Mouse (Mus musculus) intestine, embryonic 14.5 days (tissue): ENCODE data around the gene Phf19. TPM values are rescaled to one million over a fixed set of nuclear protein-coding genes. Genes with fewer than 3 reads are reported as not detected.
A peak's percentile ranks its signal among the peaks of the same experiment; 100 is the strongest.

Experiments
- ATAC-seq: fragments of 200-750 bp; cut with Nextera tagmentation; replicated peaks from 2 replicates; pipeline ENCODE4 v1.8.0; 2017; ENCODE audit warnings: low read depth, moderate number of reproducible peaks, moderate TSS enrichment, moderate library complexity; ENCODE audit not compliant: low FRiP score, low TSS enrichment
- DNase-seq: peaks from one replicate; pipeline ENCODE4 v3.0.0-alpha.2; 2018; ENCODE audit warnings: low spot score
- H3K27ac ChIP-seq: fragments of 300-500 bp; sonication (generic); 2 replicates; pipeline ENCODE4 v1.5.1; 2014; ENCODE audit warnings: low read depth, mild to moderate bottlenecking, control low read depth
- H3K27me3 ChIP-seq: fragments of 300-500 bp; sonication (generic); replicated peaks from 2 replicates; pipeline ENCODE4 v1.6.1; 2014; ENCODE audit warnings: low read length, control low read depth; ENCODE audit not compliant: control insufficient read depth, insufficient read depth
- H3K36me3 ChIP-seq: fragments of 300-500 bp; sonication (generic); 2 replicates; pipeline ENCODE4 v1.6.1; 2014; ENCODE audit warnings: low read length, control low read depth; ENCODE audit not compliant: control insufficient read depth, insufficient read depth
- H3K4me1 ChIP-seq: fragments of 300-500 bp; sonication (generic); replicated peaks from 2 replicates; pipeline ENCODE4 v1.6.1; 2014; ENCODE audit warnings: low read length, control low read depth, mixed read lengths; ENCODE audit not compliant: control insufficient read depth, insufficient read depth
- H3K4me2 ChIP-seq: fragments of 300-500 bp; sonication (generic); 2 replicates; pipeline ENCODE4 v1.6.1; 2014; ENCODE audit warnings: low read length
- H3K4me3 ChIP-seq: fragments of 300-500 bp; sonication (generic); 2 replicates; pipeline ENCODE4 v1.5.1; 2014; ENCODE audit warnings: low read depth, low read length, control low read depth, mixed read lengths
- H3K9ac ChIP-seq: fragments of 300-500 bp; sonication (generic); 2 replicates; pipeline ENCODE4 v1.6.1; 2014; ENCODE audit warnings: mild to moderate bottlenecking, low read length
- H3K9me3 ChIP-seq: fragments of 300-500 bp; sonication (generic); 2 replicates; pipeline ENCODE4 v1.6.1; 2016; ENCODE audit warnings: low read length, control low read depth; ENCODE audit not compliant: control insufficient read depth
- WGBS: fragments of 180-500 bp; shearing (Covaris S2); extraction: QIAGEN DNeasy Blood & Tissue Kit; methylation state at CpG from one replicate; pipeline ENCODE4 v1.1.7; 2014; 5-methylcytosine and 5-hydroxymethylcytosine counted together
- polyA plus RNA-seq: library from polyadenylated mRNA; unstranded; fragments of >200 nt; fragmentation: Nextera tagmentation; extraction: Ambion mirVana; gene quantifications from 2 replicates; pipeline ENCODE4 v1.2.1, GENCODE M21; 2014

Phf19 gene
- polyA plus RNA-seq, 1 experiment from 2014 or later = 8.3 TPM

- Histone ChIP-seq H3K36me3 (no peaks in the 10 kb centered on the region), H3K9ac (no peak overlapping the region), H3K27me3 (peaks cover 7% of the 10 kb centered on the region; the same call in 1 of the 2 replicates), H3K4me2 (no peak overlapping the region), H3K27ac (no peak overlapping the region), H3K9me3 (no peaks in the 10 kb centered on the region), H3K4me1 (0 out of 2 replicates have a peak, but pooled peaks cover 5% of the 10 kb centered on the region), H3K4me3 (no peak overlapping the region)
- ATAC-seq (no peak), DNase-seq (peak; percentile 52)
- 52% methylated on average over 12 of the region's 12 CpGs for WGBS
These were observed 6.8 kb downstream of the Phf19 start for GRCm38 (mm10) chr2:34906861-34907604.

GRCm38 (mm10) chr2:34906426-34906825, 7.4 kb downstream of the Phf19 start:
- H3K9me3 ChIP-seq = no peaks in the 10 kb centered on the region
- 0 out of 2 replicates have a peak, but pooled peaks cover 4% of the 10 kb centered on the region for H3K27me3 ChIP-seq
- no peak overlapping the region for H3K27ac ChIP-seq
- no peaks in the 10 kb centered on the region for H3K36me3 ChIP-seq
- DNase-seq = no peak
- H3K4me3 ChIP-seq = no peak overlapping the region
- H3K9ac ChIP-seq = no peak overlapping the region
- no peak for ATAC-seq
- H3K4me1 ChIP-seq = 0 out of 2 replicates have a peak, but pooled peaks cover 5% of the 10 kb centered on the region
- 64% methylated on average over 6 of the region's 6 CpGs for WGBS
- H3K4me2 ChIP-seq = no peak overlapping the region

DNA sequence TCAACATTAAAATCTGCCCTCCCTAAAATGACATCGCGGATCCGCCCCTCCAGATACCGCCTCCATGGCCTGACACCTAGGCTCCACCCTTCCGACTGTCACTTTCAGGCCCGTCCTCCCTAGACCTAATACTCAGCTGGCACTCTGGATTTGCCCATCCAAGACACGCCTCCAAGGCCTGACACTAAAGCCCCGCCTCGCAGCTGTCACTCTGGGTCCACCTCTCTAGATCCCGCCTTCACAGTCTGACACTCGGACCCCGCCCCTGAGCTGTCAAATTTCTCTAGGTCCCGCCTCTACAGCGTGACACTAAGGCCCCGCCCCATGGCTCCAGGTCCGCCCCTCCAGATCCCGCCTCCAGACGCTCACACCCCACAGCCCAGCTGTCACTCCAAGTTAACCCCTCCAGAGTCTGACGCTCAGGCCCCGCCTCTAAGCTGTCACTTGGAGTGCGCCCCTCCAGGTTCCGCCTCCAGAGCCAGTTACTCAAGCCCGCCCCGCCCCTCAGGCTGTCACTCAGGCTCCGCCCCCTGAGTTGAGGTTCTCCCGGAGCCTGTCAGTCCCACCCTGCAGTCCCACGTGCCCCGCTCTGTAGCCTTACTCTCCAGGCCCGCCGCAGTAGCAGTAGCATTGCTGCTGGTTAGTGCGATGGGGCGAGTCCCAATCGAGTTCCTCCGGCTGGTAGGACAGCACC, 8.8 kb downstream of the Phf19 start:
- peak; percentile 98 for DNase-seq
- Histone ChIP-seq H3K27ac (no peak overlapping the region; the same call in 1 of the 2 replicates), H3K4me3 (peak overlapping the region; percentile 31), H3K36me3 (no peaks in the 10 kb centered on the region), H3K27me3 (no peaks in the 10 kb centered on the region), H3K9ac (no peak overlapping the region), H3K4me2 (peak overlapping the region; percentile 56), H3K4me1 (0 out of 2 replicates have a peak, but pooled peaks cover 5% of the 10 kb centered on the region), H3K9me3 (no peaks in the 10 kb centered on the region)
- under 1% methylated on average over 34 of the region's 34 CpGs for WGBS
- peak; percentile 97 for ATAC-seq

- Histone ChIP-seq H3K4me3 (no peak overlapping the region), H3K27ac (no peak overlapping the region), H3K4me1 (0 out of 2 replicates have a peak, but pooled peaks cover 5% of the 10 kb centered on the region), H3K36me3 (no peaks in the 10 kb centered on the region), H3K9me3 (no peaks in the 10 kb centered on the region), H3K9ac (no peak overlapping the region), H3K27me3 (no peaks in the 10 kb centered on the region), H3K4me2 (no peak overlapping the region)
- DNase-seq (no peak), ATAC-seq (no peak)
- WGBS = 65% methylated on average over 4 of the region's 4 CpGs
These were observed 10.0 kb downstream of the Phf19 start for GRCm38 (mm10) chr2:34903652-34904405.

DNA sequence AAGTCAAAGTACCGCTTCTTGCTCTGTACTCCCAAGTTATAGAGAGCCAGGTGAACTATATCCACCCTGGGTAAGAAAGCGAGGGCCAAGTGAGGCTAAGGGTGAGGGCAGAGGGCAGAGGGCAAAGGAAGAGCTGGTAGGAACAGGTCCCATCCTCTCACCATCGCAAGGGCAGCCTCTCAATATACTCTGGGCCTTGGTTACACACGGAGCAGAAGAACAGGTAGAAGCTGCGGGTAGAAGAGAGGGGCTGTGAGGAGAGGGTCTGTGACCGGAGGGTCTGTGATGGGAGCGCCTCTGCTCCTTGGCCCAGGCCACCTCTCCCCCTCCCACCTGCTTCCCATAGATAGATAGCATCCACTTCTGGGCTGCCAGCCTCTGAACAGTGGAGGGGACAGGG, 10.6 kb downstream of the Phf19 start:
- DNase-seq = no peak
- 0 out of 2 replicates have a peak, but pooled peaks cover 4% of the 10 kb centered on the region for H3K36me3 ChIP-seq
- H3K9me3 ChIP-seq = no peaks in the 10 kb centered on the region
- no peak overlapping the region for H3K27ac ChIP-seq
- 92% methylated on average over 7 of the region's 7 CpGs for WGBS
- ATAC-seq = no peak
- no peak overlapping the region for H3K4me2 ChIP-seq
- 0 out of 2 replicates have a peak, but pooled peaks cover 5% of the 10 kb centered on the region for H3K4me1 ChIP-seq
- no peak overlapping the region for H3K9ac ChIP-seq
- no peak overlapping the region for H3K4me3 ChIP-seq
- no peaks in the 10 kb centered on the region for H3K27me3 ChIP-seq

GRCm38 (mm10) chr2:34902731-34903130, 11.1 kb downstream of the Phf19 start:
- DNase-seq (no peak), ATAC-seq (no peak)
- WGBS = 84% methylated on average over 6 of the region's 6 CpGs
- H3K4me1 ChIP-seq = 0 out of 2 replicates have a peak, but pooled peaks cover 5% of the 10 kb centered on the region
- H3K9me3 ChIP-seq = no peaks in the 10 kb centered on the region
- H3K9ac ChIP-seq = no peak overlapping the region
- no peak overlapping the region for H3K27ac ChIP-seq
- 0 out of 2 replicates have a peak, but pooled peaks cover 4% of the 10 kb centered on the region for H3K36me3 ChIP-seq
- no peak overlapping the region for H3K4me2 ChIP-seq
- no peak overlapping the region for H3K4me3 ChIP-seq
- H3K27me3 ChIP-seq = no peaks in the 10 kb centered on the region

DNA sequence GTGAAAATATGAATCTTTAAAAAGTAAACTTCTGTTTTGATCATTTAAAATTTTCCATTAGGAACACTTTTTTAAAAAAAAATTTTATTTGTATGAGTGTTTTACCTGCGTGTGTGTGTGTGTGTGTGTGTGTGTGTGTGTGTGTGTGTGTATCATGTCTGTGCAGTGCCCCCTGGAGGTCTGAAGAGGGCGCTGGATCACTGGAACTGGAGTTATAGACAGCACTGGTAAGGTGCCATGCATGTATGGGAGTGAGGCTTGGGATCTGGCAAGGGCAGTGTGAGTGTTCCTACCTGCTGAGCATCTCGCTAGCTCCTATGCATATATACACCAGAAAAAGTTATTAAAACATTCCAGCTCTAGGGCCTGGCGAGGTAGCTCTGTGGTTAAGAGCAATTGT, 12.1 kb downstream of the Phf19 start:
- no peak for ATAC-seq
- Histone ChIP-seq H3K4me1 (0 out of 2 replicates have a peak, but pooled peaks cover 5% of the 10 kb centered on the region), H3K4me3 (no peak overlapping the region), H3K36me3 (0 out of 2 replicates have a peak, but pooled peaks cover 4% of the 10 kb centered on the region), H3K27me3 (no peaks in the 10 kb centered on the region), H3K4me2 (no peak overlapping the region), H3K9ac (no peak overlapping the region), H3K27ac (no peak overlapping the region), H3K9me3 (no peaks in the 10 kb centered on the region)
- no peak for DNase-seq
- 74% methylated on average over 4 of the region's 4 CpGs for WGBS

- H3K27me3 ChIP-seq = no peaks in the 10 kb centered on the region
- DNase-seq (no peak), ATAC-seq (no peak)
- no peak overlapping the region for H3K4me3 ChIP-seq
- no peak overlapping the region for H3K4me2 ChIP-seq
- no peaks in the 10 kb centered on the region for H3K9me3 ChIP-seq
- H3K27ac ChIP-seq = no peak overlapping the region
- 0 out of 2 replicates have a peak, but pooled peaks cover 4% of the 10 kb centered on the region for H3K36me3 ChIP-seq
- no peak overlapping the region for H3K9ac ChIP-seq
- 0 out of 2 replicates have a peak, but pooled peaks cover 5% of the 10 kb centered on the region for H3K4me1 ChIP-seq
- WGBS = 71% methylated on average over 1 of the region's 1 CpGs
These were observed 13.4 kb downstream of the Phf19 start for GRCm38 (mm10) chr2:34900412-34900811.
